In the genomic region with DNA sequence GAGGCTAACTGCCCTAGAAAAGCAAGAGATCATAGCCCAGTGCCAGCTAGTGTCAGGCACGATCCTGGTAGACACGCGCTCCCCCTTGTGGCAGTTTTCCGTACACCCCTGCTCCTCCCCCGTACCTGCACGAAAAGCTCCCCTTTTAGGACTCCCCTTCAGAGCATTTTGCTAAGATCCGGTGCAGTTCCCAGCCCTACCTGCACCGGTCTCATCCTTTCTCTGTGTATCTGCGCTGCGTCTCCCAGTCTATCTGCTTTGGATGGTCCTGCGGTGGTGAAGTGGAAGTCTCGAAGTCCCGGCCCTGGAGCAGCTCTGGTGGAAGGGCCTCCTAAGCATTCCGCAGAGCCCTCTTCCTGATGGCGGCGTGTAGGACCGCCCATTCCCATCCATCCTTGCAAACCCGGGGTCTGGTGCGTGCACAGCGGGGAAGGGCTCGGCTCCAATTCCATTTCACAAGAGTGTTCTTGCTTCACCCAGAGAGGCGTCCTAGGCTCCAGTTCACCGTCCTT, we compare ENCODE assay signal across 8 mouse cellular contexts. TPM values are rescaled to one million over a fixed set of nuclear protein-coding genes. Genes with fewer than 3 reads are reported as not detected.
DNase-seq lines count a peak whose midpoint lies in the region; ATAC-seq and TF ChIP-seq lines count a peak whose summit lies in the region.

Fcor (minus strand) TSS at position 383 of the 512 bp plus-strand sequence.

- no peaks in the 10 kb centered on the region; the same call in 1 of the 2 replicates for H3K4me1 ChIP-seq in embryonic facial prominence, embryonic 14.5 days (ENCODE audit: control insufficient read depth, insufficient read depth, low read length)
- peaks cover 2% of the 10 kb centered on the region; the same call in 1 of the 2 replicates for H3K4me1 ChIP-seq in limb, embryonic 14.5 days (ENCODE audit: control insufficient read depth, insufficient read depth, low read length)
- no peaks in the 10 kb centered on the region for H3K4me1 ChIP-seq in midbrain, postnatal 0 days (ENCODE audit: insufficient read depth, low read length)

- H3K4me2 ChIP-seq in embryonic facial prominence, embryonic 14.5 days (ENCODE audit: low read depth, low read length), result peak within 1 kb of the TSS; percentile 60
- peak within 1 kb of the TSS; percentile 64 for H3K4me2 ChIP-seq in limb, embryonic 14.5 days (replicated peaks; ENCODE audit: low read depth, low read length, severe bottlenecking)
- H3K4me2 ChIP-seq in midbrain, postnatal 0 days (ENCODE audit: low read depth, low read length, poor library complexity, severe bottlenecking), result peak within 1 kb of the TSS; percentile 61

- H3K9me3 ChIP-seq in embryonic facial prominence, embryonic 14.5 days (ENCODE audit: control insufficient read depth, low read length), result no peaks in the 10 kb centered on the region
- H3K9me3 ChIP-seq in limb, embryonic 14.5 days (ENCODE audit: control insufficient read depth, low read length), result no peaks in the 10 kb centered on the region
- H3K9me3 ChIP-seq in midbrain, postnatal 0 days (ENCODE audit: low read length), result no peaks in the 10 kb centered on the region

- TF ChIP-seq CTCF in midbrain, postnatal 0 days (IDR thresholded peaks at IDR 0.05), result peak; percentile 90

- peak; percentile 90 for DNase-seq in 3T3-L1 (ENCODE audit: low read depth, low spot score)
- peak; percentile 60 to 70 for DNase-seq in adrenal gland, postnatal 4 days (ENCODE audit: low spot score in 2 of 2)
- DNase-seq in embryonic facial prominence, embryonic 14.5 days (ENCODE audit: low spot score), result peak; percentile 89
- DNase-seq in heart, adult 8-10 months (ENCODE audit: low spot score), result peak; percentile 78
- peak; percentile 90 for DNase-seq in kidney, adult 9 months
- DNase-seq in limb, embryonic 14.5 days (ENCODE audit: low spot score), result peak; percentile 89
- DNase-seq in midbrain, postnatal 0 days (ENCODE audit: low spot score), result peak; percentile 87
- peak; percentile 79 to 80 for DNase-seq in spleen, postnatal 36 days (ENCODE audit: low spot score in 2 of 2)

- ATAC-seq in embryonic facial prominence, embryonic 14.5 days (ENCODE audit: low read depth), result peak; percentile 90
- peak; percentile 87 for ATAC-seq in limb, embryonic 14.5 days (ENCODE audit: low FRiP score, low read depth)
- ATAC-seq in midbrain, postnatal 0 days (ENCODE audit: low FRiP score), result peak; percentile 86

- H3K27me3 ChIP-seq in embryonic facial prominence, embryonic 14.5 days (replicated peaks; ENCODE audit: control insufficient read depth, insufficient read depth, low read length), result no peaks in the 10 kb centered on the region
- no peaks in the 10 kb centered on the region for H3K27me3 ChIP-seq in limb, embryonic 14.5 days (ENCODE audit: control insufficient read depth, insufficient read depth, low read length)
- no peaks in the 10 kb centered on the region for H3K27me3 ChIP-seq in midbrain, postnatal 0 days (ENCODE audit: insufficient read depth, low read length)

- H3K4me3 ChIP-seq in embryonic facial prominence, embryonic 14.5 days (ENCODE audit: low read depth, low read length), result peak within 1 kb of the TSS; percentile 53
- peak within 1 kb of the TSS; percentile 54 for H3K4me3 ChIP-seq in limb, embryonic 14.5 days (replicated peaks; ENCODE audit: low read length)
- H3K4me3 ChIP-seq in midbrain, postnatal 0 days (ENCODE audit: low read depth, low read length), result peak within 1 kb of the TSS; percentile 40

- 0 out of 2 replicates have a peak, but pooled peaks have one; percentile 37 for TF ChIP-seq POLR2A in limb, embryonic 14.5 days (IDR thresholded peaks at IDR 0.05; ENCODE audit: borderline replicate concordance, extremely low read depth, insufficient read depth, insufficient read length)

- under 1% methylated on average over 23 of the region's 23 CpGs for WGBS in embryonic facial prominence, embryonic 14.5 days
- under 1% methylated on average over 23 of the region's 23 CpGs for WGBS in limb, embryonic 14.5 days
- WGBS in midbrain, postnatal 0 days, result under 1% methylated on average over 23 of the region's 23 CpGs

- peak within 1 kb of the TSS; percentile 24 for H3K27ac ChIP-seq in embryonic facial prominence, embryonic 14.5 days (replicated peaks; ENCODE audit: low read depth, low read length)
- peak within 1 kb of the TSS; percentile 70 for H3K27ac ChIP-seq in limb, embryonic 14.5 days (replicated peaks; ENCODE audit: low read depth, low read length)
- peak within 1 kb of the TSS; percentile 71 for H3K27ac ChIP-seq in midbrain, postnatal 0 days (ENCODE audit: low read depth, low read length)

- H3K36me3 ChIP-seq in embryonic facial prominence, embryonic 14.5 days (ENCODE audit: control insufficient read depth, insufficient read depth, low read length), result no peaks in the 10 kb centered on the region
- no peaks in the 10 kb centered on the region for H3K36me3 ChIP-seq in limb, embryonic 14.5 days (ENCODE audit: control insufficient read depth, insufficient read depth, low read length)
- H3K36me3 ChIP-seq in midbrain, postnatal 0 days (ENCODE audit: insufficient read depth, low read length), result no peaks in the 10 kb centered on the region

- peak within 1 kb of the TSS; percentile 67 for H3K9ac ChIP-seq in embryonic facial prominence, embryonic 14.5 days (ENCODE audit: low read depth, low read length)
- peak within 1 kb of the TSS; percentile 62 for H3K9ac ChIP-seq in limb, embryonic 14.5 days (ENCODE audit: low read depth, low read length, severe bottlenecking)
- peak within 1 kb of the TSS; percentile 66 for H3K9ac ChIP-seq in midbrain, postnatal 0 days (replicated peaks; ENCODE audit: low read length, poor library complexity, severe bottlenecking)

RNA-seq across cellular contexts. Expression of gene Fcor, which starts in this region (rescaled TPM):
- 10 to 100 TPM; 14.8 to 14.9 TPM for total RNA-seq in adrenal gland, postnatal 4 days (2021)
- polyA plus RNA-seq in embryonic facial prominence, embryonic 14.5 days (2014; fragmentation: Nextera tagmentation; extraction: Ambion mirVana), result 12.6 and 14.8 TPM in 2 replicates
- under 1 TPM in 2 of 4 experiments, not detected in 2; 0.86 to 0.97 TPM for total RNA-seq in heart, adult 8-10 months (2022)
- polyA plus RNA-seq in limb, embryonic 14.5 days (2012; rRNA removed), result 7.3 and 7.9 TPM in 2 replicates
- polyA plus RNA-seq in limb, embryonic 14.5 days (2014; fragmentation: Nextera tagmentation; extraction: Ambion mirVana), result 14.1 and 18.2 TPM in 2 replicates
- 14.7 and 33.3 TPM in 2 replicates for total RNA-seq in midbrain, postnatal 0 days (2014; rRNA removed)
- polyA plus RNA-seq in midbrain, postnatal 0 days (2015; fragmentation: Nextera tagmentation; extraction: Ambion mirVana), result 20.1 and 20.3 TPM in 2 replicates

Comparison
In these comparisons a context has a peak if more than half of its experiments do, and no peak if none do; other contexts are left out.
1. Peak in every context shown above with its lines: DNase-seq, ATAC-seq, H3K4me3 ChIP-seq and H3K27ac ChIP-seq.
2. Peak in DNase-seq in heart, adult 8-10 months; RNA of the gene not detected or under 1 TPM.